Mouse (Mus musculus): ENCODE measurements around the gene Sema6b.
"Not testable (repeated sequence)": the region's sequence is repeated elsewhere in the genome, so short reads cannot be mapped to it uniquely, and the experiment has no call there.

Gene Sema6b

GRCm38 (mm10) chr17:56119431-56119830, 20.7 kb downstream of the Sema6b start:
- no peak for DNase-seq (ENCODE audit: low spot score)

DNA sequence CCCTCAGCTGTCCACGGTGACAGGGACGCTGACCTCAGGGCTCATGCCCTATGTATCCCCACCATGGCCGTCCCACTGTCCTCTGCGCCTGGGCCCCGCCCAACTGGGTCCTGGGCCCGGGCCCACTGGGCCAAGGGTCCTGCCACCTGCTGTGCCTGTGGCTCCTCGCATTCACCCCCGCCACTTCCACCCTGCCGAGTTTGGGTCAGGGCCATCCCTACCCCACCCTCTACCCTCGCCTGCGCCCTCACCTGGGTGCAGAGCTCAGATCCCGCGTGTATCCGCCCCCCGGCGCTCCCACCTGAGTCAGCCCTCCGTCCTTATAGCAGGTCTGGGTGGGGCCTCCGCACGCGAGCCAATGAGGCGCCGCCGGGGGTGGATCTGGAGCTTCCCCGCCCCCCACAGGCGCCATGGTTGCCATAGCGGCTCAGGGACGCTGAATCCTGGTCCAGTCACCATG, 22.9 kb downstream of the Sema6b start, which contains the start of gene Plin5:
Plin5 (minus strand) TSS at position 346 of the 460 bp plus-strand sequence.
- DNase-seq (ENCODE audit: low spot score): no peak

DNA sequence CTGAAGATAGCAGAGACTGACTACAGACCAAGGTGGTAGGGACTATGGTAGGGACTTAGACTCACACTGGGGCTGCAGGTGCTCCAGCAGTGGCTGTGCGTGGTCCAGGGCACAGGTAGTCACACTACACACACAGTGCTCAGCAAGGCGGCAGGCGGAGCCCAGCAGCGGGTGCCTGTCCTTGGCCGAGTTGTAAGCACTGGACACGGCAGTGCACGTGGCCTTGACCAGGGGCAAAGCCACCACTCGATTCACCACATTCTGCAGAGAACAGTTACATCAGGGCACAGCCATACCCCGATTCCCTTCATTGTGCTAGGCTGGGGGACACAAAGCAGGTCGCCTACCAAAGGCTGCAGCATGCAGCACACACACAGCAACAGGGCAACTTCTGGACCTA, 23.9 kb downstream of the Sema6b start:
- DNase-seq (ENCODE audit: low spot score): no peak

DNA sequence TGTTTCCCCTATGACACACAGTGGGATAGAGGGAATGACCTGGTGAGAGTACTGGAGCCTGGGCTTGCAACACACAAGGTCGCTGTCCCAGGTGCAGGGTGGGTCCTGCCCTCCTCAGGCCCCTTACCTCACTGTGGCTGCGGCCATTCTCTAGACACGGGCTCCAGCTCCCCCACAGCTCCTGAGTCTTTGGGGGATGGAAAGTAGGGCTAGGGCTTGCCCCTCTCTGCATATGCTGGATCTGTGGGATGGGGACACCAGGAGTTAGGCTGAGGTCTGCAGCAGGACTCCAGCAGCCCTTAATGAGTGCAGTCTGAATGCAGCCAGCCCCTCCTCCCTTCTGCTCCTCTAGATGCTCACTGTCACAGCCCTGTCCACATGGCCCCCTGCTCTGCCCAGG, 27.4 kb downstream of the Sema6b start:
- DNase-seq (ENCODE audit: low spot score): no peak

DNA sequence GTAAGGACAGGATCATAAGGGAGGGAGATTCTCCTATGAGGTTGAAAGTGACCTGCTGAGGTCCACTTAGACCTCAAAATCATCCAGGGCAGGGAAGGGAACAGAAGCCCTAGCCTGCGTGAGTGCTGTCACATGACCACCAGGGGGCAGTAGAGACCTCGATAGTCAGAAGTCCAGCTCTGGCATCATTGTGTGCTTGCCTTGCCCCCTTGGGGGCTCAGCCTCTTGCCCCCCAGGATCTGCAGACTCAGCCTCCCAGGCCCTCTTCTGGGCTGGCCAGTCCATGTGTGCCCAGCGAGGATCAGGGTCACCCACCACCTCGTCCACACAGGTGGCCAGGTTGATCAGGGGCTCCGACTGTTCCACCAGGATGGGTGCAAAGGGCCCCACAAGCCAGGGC, 28.3 kb downstream of the Sema6b start:
- no peak for DNase-seq (ENCODE audit: low spot score)

DNA sequence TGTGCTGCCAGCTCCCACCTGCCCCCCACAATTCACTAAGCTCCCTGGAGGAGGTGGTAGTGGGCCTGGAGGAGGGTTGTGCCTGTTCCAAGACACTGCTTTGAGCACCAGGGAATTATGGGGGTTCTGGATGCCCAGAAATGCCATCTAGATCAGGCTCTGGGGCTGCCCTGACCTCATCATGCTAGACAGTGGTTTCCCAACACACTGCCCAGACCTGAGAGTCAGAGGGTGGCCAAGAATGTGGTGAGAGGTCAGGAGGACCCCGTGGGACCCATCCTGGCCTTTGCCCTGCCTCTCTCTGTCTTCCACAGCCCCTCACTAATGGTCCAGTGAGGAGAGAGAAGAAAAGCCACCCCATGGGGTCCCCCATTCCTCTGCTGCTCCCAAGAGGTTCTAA, 29.1 kb downstream of the Sema6b start:
- no peak for DNase-seq (ENCODE audit: low spot score)

GRCm38 (mm10) chr17:56110571-56110970, 29.6 kb downstream of the Sema6b start:
- no peak for DNase-seq (ENCODE audit: low spot score)

DNA sequence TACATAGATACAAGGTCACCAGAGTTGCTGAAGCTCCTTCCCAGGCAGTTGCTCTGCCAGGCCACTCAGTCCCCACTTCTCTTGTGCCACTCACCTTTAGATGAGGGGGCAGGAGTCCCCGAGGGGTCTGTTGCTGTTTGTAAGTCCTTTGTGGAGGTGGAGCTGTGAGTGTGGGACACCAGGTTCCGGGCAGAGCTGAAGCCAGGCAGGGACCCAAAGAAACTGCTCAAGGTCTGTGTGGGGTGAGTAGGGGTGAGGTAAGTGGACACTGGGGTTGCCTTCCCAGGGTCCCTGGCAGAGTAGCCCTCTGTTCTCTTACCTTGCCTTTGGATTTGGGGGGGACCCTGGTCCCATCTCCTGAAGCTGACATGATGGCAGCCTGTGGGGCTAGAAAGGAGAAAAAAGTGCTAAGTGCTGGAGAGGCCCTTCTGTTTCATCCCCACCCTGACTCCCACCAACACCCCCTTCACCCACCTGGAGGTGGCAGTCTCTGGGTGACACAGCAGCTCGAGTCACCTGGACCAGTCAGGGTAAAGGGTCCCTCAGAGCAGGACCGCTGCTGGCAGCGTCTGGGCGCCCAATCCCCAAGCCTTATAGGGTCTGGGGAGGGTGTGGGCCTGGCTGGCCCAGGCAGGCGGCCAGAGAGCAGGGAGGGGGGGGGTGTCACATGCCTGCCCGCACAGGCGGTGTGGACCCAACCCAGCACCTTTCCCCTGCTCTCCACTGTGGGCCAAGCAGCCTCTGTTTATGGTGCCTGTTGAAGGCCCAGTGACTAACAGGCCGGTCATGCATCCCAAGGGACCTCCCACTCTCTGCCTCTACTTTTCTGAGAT, 30.7 kb downstream of the Sema6b start, which contains the start of gene Plin4:
Plin4 (minus strand) TSS at position 585 of the 833 bp plus-strand sequence.
- DNase-seq (ENCODE audit: low spot score): no peak

GRCm38 (mm10) chr17:56108334-56109044, 31.7 kb downstream of the Sema6b start:
- no peak for DNase-seq (ENCODE audit: low spot score)

GRCm38 (mm10) chr17:56107736-56108135, 32.4 kb downstream of the Sema6b start:
- DNase-seq (ENCODE audit: low spot score): no peak

DNA sequence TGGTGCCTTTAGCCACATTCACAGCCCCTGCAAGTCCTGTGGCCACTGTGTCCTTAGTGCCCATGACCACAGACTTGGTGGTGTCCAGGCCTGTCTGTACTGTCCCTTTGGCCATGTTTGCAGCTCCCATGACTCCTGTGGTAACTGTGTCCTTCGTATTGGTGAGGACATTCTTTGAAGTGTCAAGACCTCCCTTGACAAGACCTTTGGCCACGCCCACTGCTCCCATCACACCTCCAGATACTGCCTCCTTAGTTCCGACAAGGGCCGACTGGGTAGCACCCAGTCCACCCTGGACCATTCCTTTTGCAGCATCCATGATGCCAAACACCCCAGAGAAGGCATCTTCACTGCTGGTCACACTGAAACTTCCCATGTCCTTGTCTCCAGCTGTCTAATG, 33.2 kb downstream of the Sema6b start:
- no peak for DNase-seq (ENCODE audit: low spot score)

GRCm38 (mm10) chr17:56106436-56106835, 33.7 kb downstream of the Sema6b start:
- DNase-seq (ENCODE audit: low spot score): not testable (repeated sequence)

DNA sequence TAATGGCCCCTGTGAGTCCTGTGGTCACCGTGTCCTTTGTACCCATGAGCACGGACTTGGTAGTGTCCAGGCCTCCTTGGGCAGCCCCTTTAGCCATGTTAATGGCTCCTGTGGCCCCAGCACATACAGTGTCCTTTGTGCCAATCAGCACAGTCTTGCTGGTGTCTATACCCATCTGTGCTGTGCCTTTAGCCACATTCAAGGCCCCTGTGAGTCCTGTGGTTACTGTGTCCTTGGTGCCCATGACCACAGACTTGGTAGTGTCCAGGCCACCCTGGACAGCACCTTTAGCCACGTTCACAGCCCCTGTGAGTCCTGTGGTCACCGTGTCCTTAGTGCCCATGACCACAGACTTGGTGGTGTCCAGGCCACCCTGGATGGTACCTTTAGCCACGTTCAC, 35.3 kb downstream of the Sema6b start:
- not testable (repeated sequence) for DNase-seq (ENCODE audit: low spot score)

DNA sequence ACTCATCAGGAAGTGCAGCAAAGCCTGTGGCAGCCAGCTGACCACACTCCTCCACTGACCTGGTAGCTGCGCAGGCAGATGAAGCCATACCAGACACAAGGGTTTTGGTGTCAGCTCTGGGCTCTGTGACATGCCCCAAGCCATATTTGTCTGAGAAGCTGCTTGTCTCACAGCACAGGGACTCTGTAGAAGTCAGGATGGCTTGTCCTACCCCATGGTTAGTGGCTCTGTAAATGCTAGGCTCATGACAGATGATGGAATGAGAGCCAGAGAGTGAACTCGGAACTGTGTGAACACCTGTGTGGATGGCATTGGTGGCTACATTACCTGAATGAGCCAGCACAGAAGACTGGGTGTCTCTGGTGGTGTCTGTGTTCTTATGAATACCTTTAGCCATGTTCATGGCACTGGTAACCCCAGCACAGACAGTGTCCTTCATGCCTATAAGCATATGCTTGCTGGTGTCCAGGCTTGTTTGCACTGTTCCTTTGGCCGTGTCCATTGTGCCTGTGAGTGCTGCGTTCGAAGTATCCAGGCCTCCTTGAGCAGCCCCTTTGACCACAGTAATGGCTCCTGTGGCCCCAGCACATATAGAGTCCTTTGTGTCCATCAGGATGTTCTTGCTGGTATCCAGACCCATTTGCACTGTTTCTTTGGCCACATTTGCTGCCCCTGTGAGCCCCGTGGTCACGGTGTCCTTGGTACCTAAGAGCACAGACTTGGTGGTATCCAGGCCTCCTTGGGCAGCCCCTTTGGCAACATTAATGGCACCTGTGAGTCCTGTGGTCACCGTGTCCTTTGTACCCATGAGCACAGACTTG, 36.5 kb downstream of the Sema6b start:
- no peak for DNase-seq (ENCODE audit: low spot score)

- DNase-seq (ENCODE audit: low spot score): no peak
Measured at GRCm38 (mm10) chr17:56102927-56103326, 37.2 kb downstream of the Sema6b start.

DNA sequence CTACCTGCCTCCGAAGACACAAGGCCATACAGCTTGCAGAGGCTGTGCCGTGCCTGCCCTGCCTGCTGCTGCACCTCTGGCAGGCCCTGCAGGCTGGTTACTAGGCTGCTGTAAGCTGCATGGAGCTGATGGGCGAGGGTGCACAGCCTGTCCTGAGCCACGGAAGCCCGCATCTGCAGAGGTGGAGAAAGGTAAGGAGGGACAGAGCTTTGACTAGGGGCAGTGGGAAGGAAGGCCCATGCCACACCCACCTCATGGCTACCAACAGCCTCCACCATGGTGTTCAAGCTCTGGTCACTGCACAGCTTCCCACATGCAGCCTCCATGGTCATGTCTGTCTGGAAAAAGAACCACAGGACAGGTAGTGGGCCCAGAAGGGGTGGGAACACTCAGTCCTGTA, 38.0 kb downstream of the Sema6b start:
- DNase-seq (ENCODE audit: low spot score): no peak

GRCm38 (mm10) chr17:56100811-56101210, 39.3 kb downstream of the Sema6b start:
- DNase-seq (ENCODE audit: low spot score): no peak

DNA sequence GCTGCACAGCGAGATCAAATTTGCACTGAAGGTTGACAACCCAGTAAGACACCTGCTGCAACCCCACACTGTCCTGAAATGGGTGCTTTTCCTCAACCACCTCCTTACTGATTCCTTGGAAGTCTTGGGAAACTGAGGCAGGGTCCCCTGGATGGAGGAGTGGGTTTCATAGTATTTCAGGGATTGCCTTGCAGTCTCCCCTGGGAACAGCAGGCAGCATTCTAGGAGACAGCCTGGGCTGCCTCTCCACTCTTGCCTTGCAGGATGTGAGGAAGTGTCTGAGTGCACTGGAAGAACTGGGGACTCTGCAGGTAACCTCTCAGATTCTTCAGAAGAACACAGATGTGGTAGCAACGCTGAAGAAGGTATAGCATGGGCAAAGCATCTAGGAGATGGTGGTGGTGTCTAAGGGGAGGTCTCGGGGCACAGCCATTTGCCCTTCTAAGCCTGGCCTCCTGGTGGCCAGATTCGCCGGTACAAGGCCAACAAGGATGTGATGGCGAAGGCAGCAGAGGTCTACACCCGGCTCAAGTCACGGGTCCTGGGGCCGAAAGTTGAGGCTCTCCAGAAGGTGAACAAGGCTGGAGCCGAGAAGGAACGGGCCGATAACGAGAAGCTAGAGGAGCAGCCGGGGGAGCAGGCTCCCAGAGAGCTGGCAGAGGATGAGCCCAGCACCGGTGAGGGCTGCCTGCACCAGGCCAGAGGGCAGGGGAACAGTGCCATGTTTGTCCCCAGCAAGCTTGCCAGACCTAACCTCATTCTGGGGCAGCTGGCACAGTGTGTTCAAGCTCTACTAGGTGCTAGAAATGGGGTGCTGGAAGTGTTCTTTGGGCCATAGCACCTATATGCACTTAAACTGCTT, 41.2 kb downstream of the Sema6b start:
- DNase-seq (ENCODE audit: low spot score): no peak

DNA sequence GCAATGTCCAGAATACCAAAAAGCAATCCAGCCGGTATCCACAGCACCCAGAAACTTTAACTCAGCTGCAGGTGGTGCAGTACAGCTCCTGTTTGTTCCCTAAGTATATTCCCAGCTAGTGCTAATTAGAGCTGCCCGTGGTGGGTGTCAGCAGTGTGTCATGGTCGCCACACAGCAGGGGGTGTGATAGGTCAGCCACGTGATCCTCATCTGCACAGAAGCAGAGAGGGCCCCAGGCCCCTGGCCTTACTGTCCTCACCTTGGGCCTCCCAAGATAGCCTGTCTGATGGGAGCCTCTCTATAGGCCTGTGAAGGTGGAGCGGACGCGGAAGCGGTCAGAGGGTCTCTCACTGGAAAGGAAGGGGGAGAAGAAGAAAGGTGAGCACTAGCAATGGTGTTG, 42.0 kb downstream of the Sema6b start:
- DNase-seq (ENCODE audit: low spot score): no peak

GRCm38 (mm10) chr17:56096883-56097282, 43.3 kb downstream of the Sema6b start:
- no peak for DNase-seq (ENCODE audit: low spot score)

GRCm38 (mm10) chr17:56092794-56093193, 47.3 kb downstream of the Sema6b start:
- no peak for DNase-seq (ENCODE audit: low spot score)
